Mouse (Mus musculus) G1E (cell line): ENCODE data around the gene Map2k4. TPM values are rescaled to one million over a fixed set of nuclear protein-coding genes. Genes with fewer than 3 reads are reported as not detected.

ENCODE experiments used
- ATAC-seq: 2 replicates; pipeline ENCODE4 v1.8.0; 2016; ENCODE audit warnings: mild to moderate bottlenecking; ENCODE audit not compliant: insufficient number of reproducible peaks, poor library complexity, low FRiP score, severe bottlenecking; ENCODE audit errors: extremely low read depth
- DNase-seq: peaks from one replicate; pipeline ENCODE4 v3.0.0; 2012; ENCODE audit warnings: low spot score
- H3K27me3 ChIP-seq: 2 replicates; pipeline ENCODE4 v1.6.1; 2012; ENCODE audit warnings: mild to moderate bottlenecking, low read length, inconsistent platforms; ENCODE audit not compliant: insufficient read depth
- H3K36me3 ChIP-seq: replicated peaks from 2 replicates; pipeline ENCODE3; 2012; ENCODE audit warnings: mild to moderate bottlenecking, inconsistent platforms
- H3K4me1 ChIP-seq: 2 replicates; pipeline ENCODE4 v1.6.1; 2012; ENCODE audit warnings: low read depth, low read length, inconsistent platforms, mixed read lengths; ENCODE audit not compliant: insufficient read depth
- H3K4me3 ChIP-seq: 2 replicates; pipeline ENCODE4 v1.5.1; 2012; ENCODE audit warnings: low read depth, mild to moderate bottlenecking, inconsistent platforms, low read length, moderate library complexity, mixed read lengths
- H3K9me3 ChIP-seq: replicated peaks from 2 replicates; pipeline ENCODE4 v1.6.1; 2012; ENCODE audit warnings: inconsistent platforms
- CTCF ChIP-seq: IDR thresholded peaks from 2 replicates; pipeline ENCODE4 v1.5.1; 2012; ENCODE audit warnings: low read depth, low read length, inconsistent platforms, mixed read lengths
- GATA1 ChIP-seq: IDR thresholded peaks from 2 replicates; pipeline ENCODE4 v1.6.1; 2012; ENCODE audit warnings: borderline replicate concordance, low read length, inconsistent platforms, mixed read lengths
- GATA2 ChIP-seq: IDR thresholded peaks from 2 replicates; pipeline ENCODE4 v1.6.1; 2012; ENCODE audit warnings: low read depth, low read length, inconsistent platforms, borderline replicate concordance
- POLR2AphosphoS5 ChIP-seq: IDR thresholded peaks from 2 replicates; pipeline ENCODE4 v1.6.1; 2012; ENCODE audit warnings: low read depth, low read length, inconsistent platforms; ENCODE audit not compliant: insufficient replicate concordance
- TAL1 ChIP-seq: conservative IDR thresholded peaks from 2 replicates; pipeline ENCODE4 v1.6.1; 2012; ENCODE audit warnings: low read depth, low read length, inconsistent platforms, mixed read lengths
- polyA plus RNA-seq: library from polyadenylated mRNA; stranded (reverse); fragments of >175 nt; gene quantifications from 2 replicates; pipeline ENCODE4 v1.2.3, GENCODE M21; 2012
- total RNA-seq, 2 experiments: library from RNA; stranded (forward) in 1 of 2; stranded (reverse) in 1 of 2; fragments of 200-1000 nt in 1 of 2; fragments of >200 nt in 1 of 2; fragmentation: Nextera tagmentation in 1 of 2; gene quantifications; 2 replicates each; pipeline ENCODE4 v1.2.3; 2014 to 2017

Map2k4 gene
- total and polyA plus RNA-seq, 3 experiments = 41.9 to 90.1 (median 48.6) TPM

DNA sequence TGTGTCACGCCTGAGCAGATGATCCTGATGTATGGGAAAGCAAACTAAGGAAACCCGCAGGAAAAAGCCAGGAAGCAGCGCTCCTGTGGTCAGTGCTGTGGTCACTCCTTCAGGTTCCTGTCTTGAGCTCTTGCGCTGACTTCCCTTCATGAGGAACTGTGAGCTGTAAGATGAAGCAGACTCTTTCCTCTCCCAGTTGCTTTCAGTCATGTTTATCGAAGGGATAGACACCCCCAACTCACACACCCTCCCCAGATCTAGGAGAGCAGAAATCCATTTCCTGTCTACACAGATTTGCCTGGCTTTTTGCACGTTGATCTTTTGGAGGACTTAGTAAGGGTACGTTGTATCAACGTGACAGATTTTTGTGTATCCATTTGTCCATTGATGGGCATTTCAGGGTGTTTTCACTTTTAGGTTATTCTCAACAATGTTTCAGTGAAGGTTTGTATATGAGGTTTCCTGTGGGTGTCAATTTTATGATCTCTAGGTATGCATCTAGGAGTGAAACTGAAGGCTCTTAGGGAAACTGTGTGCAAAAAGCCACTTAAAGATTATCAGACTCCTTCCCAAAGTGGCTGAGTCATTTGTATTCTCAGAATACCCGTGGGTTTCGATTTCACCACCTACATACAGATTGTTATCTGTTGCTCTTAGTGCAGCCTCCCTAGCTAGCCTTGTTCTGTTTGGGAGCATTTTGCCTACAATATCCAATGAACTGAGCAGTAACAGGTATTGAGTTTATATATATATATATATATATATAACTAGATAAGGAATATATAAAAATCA is 6.5 kb upstream of the Map2k4 start:
- H3K4me1 ChIP-seq = peaks cover 45% of the 10 kb centered on the region
- no peaks in the 10 kb centered on the region for H3K36me3 ChIP-seq
- no peaks in the 10 kb centered on the region for H3K9me3 ChIP-seq
- H3K4me3 ChIP-seq = peak overlapping the region; percentile 64; the same call in 1 of the 2 replicates
- ATAC-seq = peak; percentile 69
- TF ChIP-seq CTCF (no peak), GATA1 (no peak), TAL1 (no peak)
- no peaks in the 10 kb centered on the region for H3K27me3 ChIP-seq
- peak; percentile 31 for DNase-seq

DNA sequence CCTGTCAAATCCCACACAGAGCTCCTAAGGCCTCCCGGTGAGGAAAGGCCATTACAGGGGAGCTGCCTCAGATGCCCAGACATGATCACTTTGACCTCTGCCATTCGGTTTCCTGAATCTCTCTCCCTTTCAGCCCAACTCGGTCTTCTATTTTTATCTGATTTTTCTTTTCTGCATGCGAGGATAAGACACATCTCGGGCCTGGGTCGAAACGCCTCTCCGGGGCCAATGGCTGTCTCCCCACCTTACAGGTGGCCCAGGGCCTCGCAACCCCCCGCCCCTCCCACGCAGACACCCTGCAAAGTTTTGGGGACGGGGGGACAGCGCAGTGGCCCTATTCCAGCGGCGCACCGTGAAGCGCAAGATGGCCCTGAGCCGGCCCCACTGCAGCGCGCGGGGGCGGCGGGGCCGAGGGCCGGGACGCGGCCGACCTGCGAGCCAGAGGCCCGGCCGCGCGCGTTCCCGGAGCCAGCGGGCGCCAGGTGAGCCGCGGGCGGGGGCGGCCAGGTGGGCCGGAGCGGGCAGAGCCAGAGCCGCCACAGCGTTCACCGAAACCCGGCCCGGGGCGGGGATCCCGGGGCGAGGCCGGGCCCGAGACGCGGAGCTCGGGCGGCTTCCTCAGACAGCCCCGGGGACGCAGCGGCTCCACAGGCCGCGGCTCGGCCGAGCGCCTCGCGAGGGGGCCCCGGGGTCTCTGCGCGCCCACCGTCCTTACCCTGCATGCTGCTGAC is 511 bp downstream of the Map2k4 start:
- Histone ChIP-seq H3K36me3 (peaks cover 10% of the 10 kb centered on the region), H3K4me1 (peaks cover 47% of the 10 kb centered on the region), H3K27me3 (no peaks in the 10 kb centered on the region), H3K9me3 (no peaks in the 10 kb centered on the region), H3K4me3 (peak overlapping the region; percentile 84)
- DNase-seq (peak; percentile 48), ATAC-seq (no peak)
- TF ChIP-seq CTCF = no peak
- TF ChIP-seq GATA1 = no peak
- TF ChIP-seq GATA2 = no peak
- no peak for TF ChIP-seq POLR2AphosphoS5
- TF ChIP-seq TAL1 = no peak

DNA sequence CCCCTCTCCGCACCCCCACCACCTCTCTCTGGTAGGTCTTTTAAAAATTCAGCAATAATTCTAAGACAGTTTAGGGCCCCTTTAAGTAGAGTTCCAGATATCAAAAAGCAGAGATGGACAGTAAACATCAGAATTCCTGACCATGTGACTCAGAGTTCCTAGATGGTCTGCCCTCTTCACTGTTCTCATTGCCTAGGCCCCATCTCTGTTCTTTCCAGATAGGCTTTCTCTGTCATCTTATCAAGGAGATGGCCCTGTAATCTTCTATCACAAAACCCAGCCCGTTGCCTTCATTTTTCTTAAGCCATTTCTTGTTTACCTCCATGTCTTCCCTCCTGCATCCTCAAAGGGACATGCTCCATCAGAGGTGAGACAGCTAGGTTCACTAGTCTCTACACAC is 1.9 kb downstream of the Map2k4 start:
- no peaks in the 10 kb centered on the region for H3K27me3 ChIP-seq
- H3K36me3 ChIP-seq = peaks cover 20% of the 10 kb centered on the region
- no peaks in the 10 kb centered on the region for H3K9me3 ChIP-seq
- ATAC-seq (peak; percentile 24; the same call in 1 of the 2 replicates), DNase-seq (no peak)
- peak overlapping the region; percentile 5; the same call in 1 of the 2 replicates for H3K4me3 ChIP-seq
- TF ChIP-seq GATA2 = no peak
- no peak for TF ChIP-seq CTCF
- no peak for TF ChIP-seq POLR2AphosphoS5
- 0 out of 2 replicates have a peak, but pooled peaks have one; percentile 20 for TF ChIP-seq TAL1
- peaks cover 41% of the 10 kb centered on the region for H3K4me1 ChIP-seq

DNA sequence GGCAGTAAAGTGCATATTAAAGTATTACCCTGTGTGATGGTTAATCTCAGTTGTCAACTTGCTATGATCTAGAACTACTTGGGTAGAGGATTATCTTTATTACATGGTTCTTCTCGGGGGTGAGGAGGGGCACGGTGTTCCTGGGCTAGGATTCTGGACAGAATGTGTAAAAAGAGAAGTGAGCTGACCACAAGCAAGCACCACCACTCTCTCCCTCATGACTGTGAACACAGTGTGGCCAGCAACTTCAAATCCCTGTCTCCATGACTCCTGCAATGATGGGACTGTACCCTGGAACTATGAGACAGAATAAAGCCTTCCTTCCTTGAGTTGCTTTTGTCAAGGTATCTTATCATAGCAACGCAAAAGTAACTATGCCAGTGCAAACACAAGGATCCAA is 6.5 kb downstream of the Map2k4 start:
- Histone ChIP-seq H3K4me1 (peaks cover 46% of the 10 kb centered on the region), H3K4me3 (no peak overlapping the region), H3K36me3 (peaks cover 55% of the 10 kb centered on the region), H3K27me3 (no peaks in the 10 kb centered on the region), H3K9me3 (no peaks in the 10 kb centered on the region)
- no peak for TF ChIP-seq POLR2AphosphoS5
- TF ChIP-seq CTCF = no peak
- TF ChIP-seq GATA2 = no peak
- TF ChIP-seq TAL1 = no peak
- no peak for TF ChIP-seq GATA1
- DNase-seq (no peak), ATAC-seq (no peak)

DNA sequence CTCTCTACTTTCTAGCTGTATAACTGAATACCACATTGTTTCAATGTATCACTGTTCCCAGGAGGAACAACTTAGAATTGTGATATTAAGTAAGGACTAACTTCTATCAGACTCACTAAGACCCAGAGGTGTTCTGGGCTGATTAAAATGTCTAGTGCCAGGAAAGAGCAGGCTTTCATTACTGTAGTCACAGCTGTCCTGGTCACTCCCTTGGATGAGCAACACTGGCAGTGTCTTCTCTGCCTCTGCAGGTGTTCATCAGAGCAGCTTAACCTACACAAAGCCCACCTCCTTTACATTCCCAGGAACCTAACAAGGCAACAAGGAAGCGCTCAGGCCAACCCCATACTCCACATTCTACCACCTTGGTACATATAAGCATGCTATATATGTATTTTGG is 8.5 kb downstream of the Map2k4 start:
- H3K36me3 ChIP-seq = peaks cover 55% of the 10 kb centered on the region
- ATAC-seq (no peak), DNase-seq (no peak)
- peaks cover 35% of the 10 kb centered on the region for H3K4me1 ChIP-seq
- no peaks in the 10 kb centered on the region for H3K27me3 ChIP-seq
- TF ChIP-seq TAL1 (no peak), CTCF (no peak), GATA2 (no peak), GATA1 (no peak), POLR2AphosphoS5 (no peak)
- no peaks in the 10 kb centered on the region for H3K9me3 ChIP-seq
- H3K4me3 ChIP-seq = no peak overlapping the region

DNA sequence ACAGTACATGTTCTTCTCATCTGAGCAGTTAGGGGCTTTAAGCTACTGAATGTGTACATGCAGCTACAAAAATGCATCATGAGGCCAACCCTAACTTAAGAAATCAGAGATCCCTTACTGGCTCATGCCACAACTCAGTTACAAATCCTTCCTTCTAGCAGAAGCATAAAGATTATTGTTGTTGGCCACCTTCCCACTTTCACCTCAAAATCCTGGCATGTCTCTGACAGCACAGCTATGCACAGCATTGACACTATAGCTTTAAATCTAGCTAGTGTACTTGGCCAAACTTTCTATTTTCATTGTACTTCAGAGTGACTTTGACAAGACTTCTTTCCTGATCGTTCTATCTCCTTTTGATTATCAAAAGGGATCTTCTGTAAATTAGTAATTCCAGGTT is 9.0 kb downstream of the Map2k4 start:
- ATAC-seq (no peak), DNase-seq (no peak)
- no peak for TF ChIP-seq TAL1
- no peak for TF ChIP-seq POLR2AphosphoS5
- no peak for TF ChIP-seq GATA1
- no peak for TF ChIP-seq GATA2
- TF ChIP-seq CTCF = no peak
- H3K4me3 ChIP-seq = no peak overlapping the region
- peaks cover 34% of the 10 kb centered on the region for H3K4me1 ChIP-seq
- H3K9me3 ChIP-seq = no peaks in the 10 kb centered on the region
- peaks cover 55% of the 10 kb centered on the region for H3K36me3 ChIP-seq
- H3K27me3 ChIP-seq = no peaks in the 10 kb centered on the region
